ENCODE assay signal across 8 mouse cellular contexts in genomic region chr11:117121164-117121535, GRCm38 (mm10). TPM values are rescaled to one million over a fixed set of nuclear protein-coding genes. Genes with fewer than 3 reads are reported as not detected.
DNase-seq lines count a peak whose midpoint lies in the region; ATAC-seq and TF ChIP-seq lines count a peak whose summit lies in the region.

No protein-coding gene starts in this region.

- WGBS in heart, embryonic 15.5 days, result 29% methylated on average over 11 of the region's 11 CpGs
- 35% methylated on average over 11 of the region's 11 CpGs for WGBS in neural tube, embryonic 14.5 days

- peaks cover 3% of the 10 kb centered on the region; the same call in 1 of the 2 replicates for H3K36me3 ChIP-seq in heart, embryonic 15.5 days
- 0 out of 2 replicates have a peak, but pooled peaks cover 2% of the 10 kb centered on the region for H3K36me3 ChIP-seq in neural tube, embryonic 14.5 days (ENCODE audit: control insufficient read depth, insufficient read depth, low read length)

- DNase-seq in layer of hippocampus, adult 2 months (ENCODE audit: low spot score in 2 of 2), result peak; percentile 61 to 68
- DNase-seq in layer of hippocampus, adult 8-10 months (ENCODE audit: low spot score in 2 of 2), result no peak
- DNase-seq in left cerebral cortex, postnatal 14 days (ENCODE audit: low spot score in 2 of 2), result peak; percentile 57 to 87
- no peak for DNase-seq in yolk sac, embryonic 10.5 days (ENCODE audit: low spot score)

- H3K27ac ChIP-seq in layer of hippocampus, adult 2 months, result peak overlapping the region; percentile 99
- H3K27ac ChIP-seq in cortical plate, adult 2 months (ENCODE audit: insufficient read depth, low read length), result peak overlapping the region; percentile 80
- H3K27ac ChIP-seq in heart, embryonic 15.5 days, result peak overlapping the region; percentile 80
- H3K27ac ChIP-seq in neural tube, embryonic 14.5 days (ENCODE audit: low read depth, low read length), result 0 out of 2 replicates have a peak overlapping the region, but pooled peaks have one; percentile 12

- H3K4me1 ChIP-seq in cortical plate, adult 2 months (ENCODE audit: control insufficient read depth, insufficient read depth, low read length), result peaks cover 37% of the 10 kb centered on the region
- H3K4me1 ChIP-seq in heart, embryonic 15.5 days (replicated peaks), result peaks cover 98% of the 10 kb centered on the region
- peaks cover 48% of the 10 kb centered on the region for H3K4me1 ChIP-seq in neural tube, embryonic 14.5 days (ENCODE audit: control insufficient read depth, insufficient read depth, low read length)

- TF ChIP-seq POLR2A in cortical plate, adult 2 months (IDR thresholded peaks at IDR 0.05; ENCODE audit: extremely low read depth, insufficient read depth, low read length), result peak; percentile 39; the same call in 1 of the 2 replicates

- intact Hi-C loops in left cerebral cortex, postnatal 14 days (cut with DNase I), result no loop called here

- no peaks in the 10 kb centered on the region for H3K27me3 ChIP-seq in heart, embryonic 15.5 days
- no peaks in the 10 kb centered on the region for H3K27me3 ChIP-seq in neural tube, embryonic 14.5 days (ENCODE audit: control insufficient read depth, insufficient read depth, low read length)

- ATAC-seq in heart, embryonic 15.5 days (replicated peaks; ENCODE audit: insufficient number of reproducible peaks, insufficient read depth, low FRiP score, low read depth), result no peak
- no peak for ATAC-seq in neural tube, embryonic 14.5 days (ENCODE audit: low read depth)
- no peak for ATAC-seq in inflammation-experienced regulatory T-cells, adult 6 months

- H3K4me3 ChIP-seq in layer of hippocampus, adult 2 months, result peak overlapping the region; percentile 47
- H3K4me3 ChIP-seq in cortical plate, adult 2 months (ENCODE audit: insufficient read depth, low read length), result peak overlapping the region; percentile 10; the same call in 1 of the 2 replicates
- no peak overlapping the region for H3K4me3 ChIP-seq in heart, embryonic 15.5 days
- no peak overlapping the region for H3K4me3 ChIP-seq in neural tube, embryonic 14.5 days (ENCODE audit: low read depth, low read length)

- H3K9ac ChIP-seq in heart, embryonic 15.5 days, result peak overlapping the region; percentile 45; the same call in 1 of the 2 replicates
- H3K9ac ChIP-seq in neural tube, embryonic 14.5 days (replicated peaks; ENCODE audit: low read depth, low read length), result 0 out of 2 replicates have a peak overlapping the region, but pooled peaks have one; percentile 35

- TF ChIP-seq CTCF in layer of hippocampus, adult 2 months (conservative IDR thresholded peaks at IDR 0.05), result peak; percentile 48
- TF ChIP-seq CTCF in cortical plate, adult 2 months (IDR thresholded peaks at IDR 0.05; ENCODE audit: extremely low read depth, insufficient read depth, low read length), result no peak

- H3K9me3 ChIP-seq in heart, embryonic 15.5 days (replicated peaks), result no peaks in the 10 kb centered on the region
- H3K9me3 ChIP-seq in neural tube, embryonic 14.5 days (ENCODE audit: control insufficient read depth, low read length), result no peaks in the 10 kb centered on the region

- peak overlapping the region; percentile 39 for H3K4me2 ChIP-seq in heart, embryonic 15.5 days
- H3K4me2 ChIP-seq in neural tube, embryonic 14.5 days (ENCODE audit: low read depth, low read length), result no peak overlapping the region

RNA-seq across cellular contexts. Expression of gene Sec14l1, which starts 6.2 kb away (rescaled TPM):
- total RNA-seq in layer of hippocampus, adult 2 months (2021), result 100 to 1,000 TPM; 226 to 239 TPM
- 100 to 1,000 TPM; 221 to 238 (median 233) TPM for total RNA-seq in layer of hippocampus, adult 8-10 months (2022)
- polyA plus RNA-seq in cortical plate, adult 2 months (2012; rRNA removed), result 190 and 191 TPM in 2 replicates
- polyA plus RNA-seq in heart, embryonic 15.5 days (2015; fragmentation: Nextera tagmentation; extraction: Ambion mirVana), result 42.1 and 48.8 TPM in 2 replicates
- total RNA-seq in left cerebral cortex, postnatal 14 days (2021), result 100 to 1,000 TPM; 172 to 175 TPM
- 41.6 and 44.2 TPM in 2 replicates for polyA plus RNA-seq in neural tube, embryonic 14.5 days (2014; fragmentation: Nextera tagmentation; extraction: Ambion mirVana)
- polyA plus RNA-seq in inflammation-experienced regulatory T-cells, adult 6 months (2017; shearing (Covaris generic)), result 10 to 100 TPM; 20.1 to 25.6 (median 21.9) TPM

Comparison
In these comparisons a context has a peak if more than half of its experiments do, and no peak if none do; other contexts are left out.
1. DNase-seq: peak in layer of hippocampus, adult 2 months (2 of 2) and left cerebral cortex, postnatal 14 days (2 of 2); none in layer of hippocampus, adult 8-10 months (0 of 2) and yolk sac, embryonic 10.5 days (single experiment).
2. H3K27ac ChIP-seq: peak in every context shown above with its lines; median percentile 99 in layer of hippocampus, adult 2 months; 80 in cortical plate, adult 2 months; 80 in heart, embryonic 15.5 days; 12 in neural tube, embryonic 14.5 days.
3. H3K4me3 ChIP-seq: peak in layer of hippocampus, adult 2 months (single experiment) and cortical plate, adult 2 months (single experiment); none in heart, embryonic 15.5 days (single experiment) and neural tube, embryonic 14.5 days (single experiment).